8 mouse cellular contexts compared by ENCODE assay signal in genomic region chr5:30774601-30775371, GRCm38 (mm10). TPM values are rescaled to one million over a fixed set of nuclear protein-coding genes. Genes with fewer than 3 reads are reported as not detected.
DNase-seq lines count a peak whose midpoint lies in the region; ATAC-seq lines count a peak whose summit lies in the region.

No protein-coding gene starts in this region.

- H3K9ac ChIP-seq in hindbrain, embryonic 12.5 days = peak overlapping the region; percentile 55

- peak overlapping the region; percentile 55 for H3K4me2 ChIP-seq in hindbrain, embryonic 12.5 days (replicated peaks)

- WGBS in hindbrain, embryonic 12.5 days = 8% methylated on average over 20 of the region's 20 CpGs

- peak overlapping the region; percentile 78 for H3K27ac ChIP-seq in hindbrain, embryonic 12.5 days

- H3K9me3 ChIP-seq in hindbrain, embryonic 12.5 days (replicated peaks) = no peaks in the 10 kb centered on the region

- ATAC-seq in hindbrain, embryonic 12.5 days (ENCODE audit: low FRiP score) = peak; percentile 59

- H3K4me1 ChIP-seq in hindbrain, embryonic 12.5 days = peaks cover 29% of the 10 kb centered on the region

- peak overlapping the region; percentile 17 for H3K4me3 ChIP-seq in hindbrain, embryonic 12.5 days

- peak; percentile 94 for DNase-seq in NIH3T3 (ENCODE audit: low read depth)
- peak; percentile 98 to 99 for DNase-seq in cerebellum, postnatal 10 days
- DNase-seq in frontal cortex, postnatal 10 days (ENCODE audit: low spot score in 2 of 2) = peak; percentile 81 to 88
- peak; percentile 89 to 96 for DNase-seq in layer of hippocampus, postnatal 14 days (ENCODE audit: low spot score in 2 of 2)
- peak; percentile 95 for DNase-seq in lung, postnatal 10 days
- DNase-seq in ovary, postnatal 36 days (ENCODE audit: low spot score) = peak; percentile 86
- DNase-seq in thymus, postnatal 36 days = peak; percentile 70 to 72

- peaks cover 27% of the 10 kb centered on the region for H3K36me3 ChIP-seq in hindbrain, embryonic 12.5 days

- no peaks in the 10 kb centered on the region for H3K27me3 ChIP-seq in hindbrain, embryonic 12.5 days

RNA-seq across cellular contexts. Expression of gene Mapre3, which starts 39.7 kb away (rescaled TPM):
- polyA plus RNA-seq in hindbrain, embryonic 12.5 days (2016; fragmentation: Nextera tagmentation; extraction: Ambion mirVana) = 73.1 and 81.0 TPM in 2 replicates
- total RNA-seq in layer of hippocampus, postnatal 14 days (2021) = 100 to 1,000 TPM; 205 to 211 TPM

Comparison
In these comparisons a context has a peak if more than half of its experiments do, and no peak if none do; other contexts are left out.
1. Peak in every context shown above with its lines: DNase-seq, ATAC-seq, H3K4me3 ChIP-seq and H3K27ac ChIP-seq.